Mouse (Mus musculus) forebrain, embryonic 13.5 days (tissue): Measurements from ENCODE around the gene Man2a2. TPM values are rescaled to one million over a fixed set of nuclear protein-coding genes. Genes with fewer than 3 reads are reported as not detected.
A peak's percentile ranks its signal among the peaks of the same experiment; 100 is the strongest.
"Not testable (repeated sequence)": the region's sequence is repeated elsewhere in the genome, so short reads cannot be mapped to it uniquely, and the experiment has no call there.

ENCODE experiments used
- ATAC-seq: fragments of 200-750 bp; cut with Nextera tagmentation; 2 replicates; pipeline ENCODE4 v1.8.0; 2017
- H3K27ac ChIP-seq: fragments of 300-500 bp; sonication (generic); 2 replicates; pipeline ENCODE4 v1.5.1; 2015; ENCODE audit warnings: inconsistent platforms, mild to moderate bottlenecking, moderate library complexity
- H3K27me3 ChIP-seq: fragments of 300-500 bp; sonication (generic); 2 replicates; pipeline ENCODE4 v1.6.1; 2015; ENCODE audit warnings: mild to moderate bottlenecking, inconsistent platforms
- H3K36me3 ChIP-seq: fragments of 300-500 bp; sonication (generic); 2 replicates; pipeline ENCODE4 v1.6.1; 2015; ENCODE audit warnings: mild to moderate bottlenecking, inconsistent platforms; ENCODE audit not compliant: poor library complexity, severe bottlenecking
- H3K4me1 ChIP-seq: fragments of 300-500 bp; sonication (generic); 2 replicates; pipeline ENCODE4 v1.6.1; 2015; ENCODE audit warnings: inconsistent platforms
- H3K4me2 ChIP-seq: fragments of 300-500 bp; sonication (generic); 2 replicates; pipeline ENCODE4 v1.6.1; 2015; ENCODE audit warnings: inconsistent platforms, mild to moderate bottlenecking, moderate library complexity
- H3K4me3 ChIP-seq: fragments of 300-500 bp; sonication (generic); 2 replicates; pipeline ENCODE4 v1.5.1; 2015; ENCODE audit warnings: mild to moderate bottlenecking, inconsistent platforms
- H3K9ac ChIP-seq: fragments of 300-500 bp; sonication (generic); 2 replicates; pipeline ENCODE4 v1.6.1; 2015; ENCODE audit warnings: mild to moderate bottlenecking, inconsistent platforms
- H3K9me3 ChIP-seq: fragments of 300-500 bp; sonication (generic); replicated peaks from 2 replicates; pipeline ENCODE4 v1.6.1; 2016; ENCODE audit warnings: inconsistent platforms
- WGBS: fragments of 180-500 bp; shearing (Covaris S2); methylation state at CpG from one replicate; pipeline ENCODE4 v1.1.7; 2015; 5-methylcytosine and 5-hydroxymethylcytosine counted together
- polyA plus RNA-seq: library from polyadenylated mRNA; unstranded; fragments of >200 nt; fragmentation: Nextera tagmentation; extraction: Ambion mirVana; gene quantifications from 2 replicates; pipeline ENCODE4 v1.2.1, GENCODE M21; 2015

Man2a2 gene
- polyA plus RNA-seq, 1 experiment from 2014 or later = 15.5 TPM

DNA sequence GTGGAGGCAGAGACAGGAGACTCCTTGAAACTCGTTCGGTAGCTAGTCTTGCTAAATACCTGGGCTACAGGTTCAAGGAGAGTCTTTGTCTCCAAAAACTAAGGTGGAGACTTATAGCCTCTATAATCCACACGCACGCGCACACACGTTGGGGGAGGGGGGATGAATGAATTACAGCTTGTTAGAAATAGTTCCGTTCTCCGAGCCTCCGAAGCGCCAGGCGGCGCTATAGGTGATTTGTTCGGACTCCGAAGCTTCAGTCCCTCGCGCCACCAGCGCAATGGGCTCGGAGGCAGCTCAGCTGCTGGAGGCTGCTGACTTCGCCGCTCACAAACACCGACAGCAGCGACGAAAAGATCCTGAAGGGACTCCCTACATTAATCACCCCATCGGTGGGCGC is 28.3 kb downstream of the Man2a2 start, which contains the start of gene Hddc3:
Gene Hddc3, plus strand, starts transcription at position 247 of the 400 bp plus-strand sequence.
- Histone ChIP-seq H3K27ac (peak within 1 kb of the TSS; percentile 80), H3K4me3 (peak within 1 kb of the TSS; percentile 55), H3K9me3 (no peaks in the 10 kb centered on the region), H3K9ac (peak within 1 kb of the TSS; percentile 78), H3K36me3 (0 out of 2 replicates have a peak, but pooled peaks cover 8% of the 10 kb centered on the region), H3K27me3 (no peaks in the 10 kb centered on the region), H3K4me2 (peak within 1 kb of the TSS; percentile 69), H3K4me1 (peaks cover 45% of the 10 kb centered on the region)
- 1% methylated on average over 25 of the region's 25 CpGs for WGBS
- peak; percentile 46 for ATAC-seq

DNA sequence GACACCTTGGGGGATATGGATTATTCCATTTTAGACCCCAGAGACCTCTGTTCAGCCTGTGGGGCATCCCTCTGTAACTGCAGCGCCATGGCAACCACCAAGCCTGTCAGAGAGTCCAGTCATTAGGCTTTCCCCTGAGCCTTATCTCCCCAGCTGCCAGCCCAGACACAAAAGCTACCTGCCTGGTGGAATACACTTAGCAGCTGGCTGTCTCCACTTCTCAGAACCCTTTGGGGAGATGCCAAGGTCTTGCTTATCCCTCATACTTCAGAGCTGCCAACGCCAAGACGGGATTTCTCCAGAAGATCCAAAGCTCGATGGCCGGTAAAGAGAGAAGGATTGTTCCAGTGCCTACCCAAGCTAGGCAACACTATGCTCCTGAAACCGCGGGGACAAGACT is 29.4 kb downstream of the Man2a2 start:
- Histone ChIP-seq H3K4me3 (no peak overlapping the region), H3K4me1 (peaks cover 50% of the 10 kb centered on the region), H3K9me3 (no peaks in the 10 kb centered on the region), H3K27me3 (no peaks in the 10 kb centered on the region), H3K36me3 (peaks cover 13% of the 10 kb centered on the region), H3K27ac (no peak overlapping the region), H3K9ac (no peak overlapping the region), H3K4me2 (no peak overlapping the region)
- no peak for ATAC-seq
- 77% methylated on average over 7 of the region's 7 CpGs for WGBS

GRCm38 (mm10) chr7:80340793-80341192 is 30.4 kb downstream of the Man2a2 start, which contains the start of gene Unc45a:
Gene Unc45a (minus strand): TSS chr7:80341005.
- peak; percentile 40 for ATAC-seq
- H3K4me2 ChIP-seq = peak within 1 kb of the TSS; percentile 90
- H3K36me3 ChIP-seq = peaks cover 20% of the 10 kb centered on the region
- peak within 1 kb of the TSS; percentile 87 for H3K9ac ChIP-seq
- no peaks in the 10 kb centered on the region for H3K27me3 ChIP-seq
- WGBS = 2% methylated on average over 11 of the region's 11 CpGs
- H3K4me3 ChIP-seq = peak within 1 kb of the TSS; percentile 61
- peaks cover 50% of the 10 kb centered on the region for H3K4me1 ChIP-seq
- peak within 1 kb of the TSS; percentile 88 for H3K27ac ChIP-seq
- H3K9me3 ChIP-seq = no peaks in the 10 kb centered on the region

DNA sequence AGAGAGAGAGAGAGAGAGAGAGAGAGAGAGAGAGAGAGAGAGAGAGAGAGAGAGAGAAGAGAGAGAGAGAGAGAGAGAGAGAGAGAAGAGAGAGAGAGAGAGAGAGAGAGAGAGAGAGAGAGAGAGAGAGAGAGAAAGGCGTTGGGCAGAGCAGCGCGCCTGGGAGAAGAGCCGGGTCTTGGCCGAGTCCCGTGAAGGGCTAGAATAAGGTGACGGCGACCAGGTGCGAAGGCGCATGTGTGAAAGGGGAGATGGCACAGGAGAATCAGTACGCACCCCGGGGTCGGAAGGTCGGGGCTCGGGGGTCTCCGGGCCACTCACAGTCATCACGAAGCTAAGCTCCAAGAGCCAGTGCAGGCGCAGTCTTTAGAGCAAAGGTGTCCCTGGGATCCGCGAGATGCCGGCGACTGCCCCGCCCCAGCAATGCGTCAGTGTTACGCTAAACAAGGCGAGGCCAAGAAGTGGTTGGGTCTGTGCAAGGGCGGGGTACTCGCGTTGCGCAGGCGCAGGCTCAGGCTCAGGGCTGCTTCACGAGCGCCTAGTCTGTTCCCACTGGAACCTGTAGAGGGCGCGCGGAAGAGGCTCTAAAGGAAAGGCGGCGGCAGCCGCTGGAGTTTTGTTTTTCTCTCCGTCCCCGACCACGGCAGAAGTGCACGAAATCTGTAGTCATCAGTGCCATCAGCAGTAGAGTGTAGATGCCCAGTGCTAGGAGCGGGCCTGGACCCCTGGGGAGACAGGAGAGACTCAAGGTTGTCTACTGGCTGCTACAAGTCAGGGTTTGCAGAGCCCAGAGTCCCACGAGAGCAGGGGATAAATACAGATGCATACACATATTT is 31.2 kb downstream of the Man2a2 start:
- peak overlapping the region; percentile 87 for H3K9ac ChIP-seq
- peak overlapping the region; percentile 88 for H3K27ac ChIP-seq
- H3K27me3 ChIP-seq = no peaks in the 10 kb centered on the region
- H3K9me3 ChIP-seq = no peaks in the 10 kb centered on the region
- peaks cover 24% of the 10 kb centered on the region for H3K36me3 ChIP-seq
- peak overlapping the region; percentile 90 for H3K4me2 ChIP-seq
- WGBS = under 1% methylated on average over 45 of the region's 45 CpGs
- ATAC-seq = peak; percentile 98
- peak overlapping the region; percentile 61 for H3K4me3 ChIP-seq
- peaks cover 50% of the 10 kb centered on the region for H3K4me1 ChIP-seq

DNA sequence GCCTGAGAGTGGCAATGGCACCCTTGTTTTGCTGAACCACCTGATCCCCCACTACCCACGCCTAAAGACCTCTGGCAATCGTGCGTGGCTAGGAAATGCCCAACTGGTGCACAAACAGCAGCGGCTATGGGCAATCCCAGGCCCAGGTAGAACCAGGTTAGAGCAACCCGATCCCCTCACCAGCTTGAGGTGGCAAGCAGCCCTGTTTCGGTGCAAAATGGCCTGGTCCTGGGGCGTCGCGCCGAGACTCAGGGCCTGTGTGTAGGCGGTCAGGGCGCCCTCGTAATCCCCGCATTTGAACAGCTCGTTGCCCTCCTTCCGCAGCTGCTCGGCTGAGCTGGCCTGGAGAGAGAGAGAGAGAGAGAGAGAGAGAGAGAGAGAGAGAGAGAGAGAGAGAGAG is 31.8 kb downstream of the Man2a2 start:
- peak overlapping the region; percentile 90 for H3K4me2 ChIP-seq
- peak overlapping the region; percentile 40; the same call in 1 of the 2 replicates for H3K27ac ChIP-seq
- H3K4me3 ChIP-seq = peak overlapping the region; percentile 61
- peaks cover 50% of the 10 kb centered on the region for H3K4me1 ChIP-seq
- no peaks in the 10 kb centered on the region for H3K9me3 ChIP-seq
- H3K27me3 ChIP-seq = no peaks in the 10 kb centered on the region
- H3K36me3 ChIP-seq = peaks cover 30% of the 10 kb centered on the region
- ATAC-seq = no peak
- 7% methylated on average over 17 of the region's 17 CpGs for WGBS
- peak overlapping the region; percentile 87 for H3K9ac ChIP-seq

GRCm38 (mm10) chr7:80336932-80337331 is 34.2 kb downstream of the Man2a2 start:
- Histone ChIP-seq H3K4me1 (peaks cover 35% of the 10 kb centered on the region), H3K4me2 (no peak overlapping the region), H3K27ac (no peak overlapping the region), H3K36me3 (peaks cover 54% of the 10 kb centered on the region), H3K4me3 (no peak overlapping the region), H3K9ac (no peak overlapping the region), H3K27me3 (no peaks in the 10 kb centered on the region), H3K9me3 (no peaks in the 10 kb centered on the region)
- ATAC-seq = no peak
- WGBS = 95% methylated on average over 3 of the region's 3 CpGs

GRCm38 (mm10) chr7:80334848-80335247 is 36.3 kb downstream of the Man2a2 start:
- H3K27me3 ChIP-seq = no peaks in the 10 kb centered on the region
- H3K27ac ChIP-seq = no peak overlapping the region
- H3K36me3 ChIP-seq = peaks cover 75% of the 10 kb centered on the region
- H3K9me3 ChIP-seq = no peaks in the 10 kb centered on the region
- peaks cover 20% of the 10 kb centered on the region for H3K4me1 ChIP-seq
- no peak overlapping the region for H3K4me3 ChIP-seq
- ATAC-seq = no peak
- WGBS = 93% methylated on average over 4 of the region's 4 CpGs
- no peak overlapping the region for H3K9ac ChIP-seq
- no peak overlapping the region for H3K4me2 ChIP-seq

DNA sequence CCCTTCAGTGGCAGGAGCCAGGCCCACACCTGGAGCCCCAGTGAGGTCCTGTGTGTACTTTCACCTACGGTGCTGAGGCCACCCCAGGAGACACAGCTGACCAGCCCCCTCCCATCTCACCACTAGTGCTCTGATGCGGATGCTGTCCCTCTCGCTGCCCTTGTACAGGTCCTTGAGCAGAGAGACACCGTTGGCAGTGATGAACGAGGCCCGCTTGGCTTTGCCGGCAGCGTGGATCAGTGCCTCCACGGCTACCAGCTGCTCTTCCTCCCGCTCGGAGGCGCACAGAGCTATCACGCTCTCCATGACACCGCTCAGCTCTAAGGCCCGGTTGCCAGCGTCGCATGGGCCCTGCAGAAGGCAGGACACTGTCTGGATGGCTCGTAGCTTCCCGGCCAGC is 39.7 kb downstream of the Man2a2 start:
- Histone ChIP-seq H3K36me3 (peaks cover 100% of the 10 kb centered on the region), H3K9ac (no peak overlapping the region), H3K9me3 (no peaks in the 10 kb centered on the region), H3K4me1 (no peaks in the 10 kb centered on the region), H3K4me2 (no peak overlapping the region), H3K27ac (no peak overlapping the region), H3K27me3 (no peaks in the 10 kb centered on the region), H3K4me3 (no peak overlapping the region)
- WGBS = 97% methylated on average over 19 of the region's 19 CpGs
- ATAC-seq = no peak

- no peak for ATAC-seq
- no peaks in the 10 kb centered on the region for H3K27me3 ChIP-seq
- H3K36me3 ChIP-seq = peaks cover 100% of the 10 kb centered on the region
- H3K9ac ChIP-seq = no peak overlapping the region
- no peak overlapping the region for H3K4me2 ChIP-seq
- H3K4me1 ChIP-seq = 0 out of 2 replicates have a peak, but pooled peaks cover under 1% of the 10 kb centered on the region
- H3K27ac ChIP-seq = no peak overlapping the region
- 93% methylated on average over 8 of the region's 8 CpGs for WGBS
- no peak overlapping the region for H3K4me3 ChIP-seq
- no peaks in the 10 kb centered on the region for H3K9me3 ChIP-seq
These were observed 40.9 kb downstream of the Man2a2 start for GRCm38 (mm10) chr7:80330278-80330677.

DNA sequence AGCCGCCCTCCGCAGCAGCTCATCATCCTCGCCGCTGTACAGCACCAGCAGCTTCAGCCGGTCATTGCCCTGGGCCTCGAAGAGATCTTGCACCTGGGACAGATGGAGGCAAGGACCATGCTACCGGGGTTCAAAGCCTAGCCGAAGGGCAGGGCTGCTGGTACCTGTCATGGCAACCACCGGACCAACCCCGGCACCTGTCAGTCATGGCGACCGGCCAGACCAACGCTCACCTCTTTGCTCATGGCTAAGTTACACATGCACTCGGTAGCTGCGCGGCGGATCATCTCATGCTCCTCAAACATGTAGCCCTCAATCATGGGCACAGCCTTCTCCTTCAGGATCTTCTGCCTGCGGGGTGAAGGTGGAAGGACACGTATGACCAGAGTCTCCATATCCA is 45.1 kb downstream of the Man2a2 start:
- no peak overlapping the region for H3K4me3 ChIP-seq
- H3K4me1 ChIP-seq = peaks cover 24% of the 10 kb centered on the region
- ATAC-seq = no peak
- H3K9ac ChIP-seq = no peak overlapping the region
- 97% methylated on average over 19 of the region's 19 CpGs for WGBS
- H3K9me3 ChIP-seq = no peaks in the 10 kb centered on the region
- no peak overlapping the region for H3K4me2 ChIP-seq
- no peak overlapping the region for H3K27ac ChIP-seq
- peaks cover 63% of the 10 kb centered on the region for H3K36me3 ChIP-seq
- H3K27me3 ChIP-seq = no peaks in the 10 kb centered on the region

- Histone ChIP-seq H3K4me3 (no peak overlapping the region), H3K27ac (peak overlapping the region; percentile 19; the same call in 1 of the 2 replicates), H3K4me2 (no peak overlapping the region), H3K27me3 (no peaks in the 10 kb centered on the region), H3K36me3 (peaks cover 63% of the 10 kb centered on the region), H3K9me3 (no peaks in the 10 kb centered on the region), H3K4me1 (peaks cover 24% of the 10 kb centered on the region), H3K9ac (no peak overlapping the region)
- no peak for ATAC-seq
- 98% methylated on average over 16 of the region's 16 CpGs for WGBS
These were observed 45.8 kb downstream of the Man2a2 start for GRCm38 (mm10) chr7:80325292-80325868.

DNA sequence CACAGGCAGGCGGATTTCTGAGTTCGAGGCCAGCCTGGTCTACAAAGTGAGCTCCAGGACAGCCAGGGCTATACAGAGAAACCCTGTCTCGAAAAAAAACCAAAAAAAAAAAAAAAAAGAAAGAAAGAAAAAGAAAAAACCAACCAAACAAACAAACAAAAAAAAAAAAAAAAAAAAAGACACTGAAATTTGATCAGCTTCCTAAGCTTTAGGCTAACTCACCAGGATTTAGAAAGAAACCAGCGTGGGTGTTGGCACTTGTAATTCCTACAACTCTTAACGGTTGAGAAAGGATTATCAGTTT is 46.4 kb downstream of the Man2a2 start:
- H3K27me3 ChIP-seq, H3K9ac ChIP-seq, H3K4me3 ChIP-seq, ATAC-seq, H3K9me3 ChIP-seq: not testable (repeated sequence)
- peaks cover 63% of the 10 kb centered on the region for H3K36me3 ChIP-seq
- peak overlapping the region; percentile 84 for H3K27ac ChIP-seq
- peak overlapping the region; percentile 70 for H3K4me2 ChIP-seq
- peaks cover 24% of the 10 kb centered on the region for H3K4me1 ChIP-seq
- 55% methylated on average over 5 of the region's 5 CpGs for WGBS
